Mouse (Mus musculus): Measurements from ENCODE around the gene Tsc22d1. TPM values are rescaled to one million over a fixed set of nuclear protein-coding genes. Genes with fewer than 3 reads are reported as not detected.
A peak's percentile ranks its signal among the peaks of the same experiment; 100 is the strongest.

Tsc22d1 gene
- polyA plus RNA-seq, 1 experiment from 2014 or later, result 674 TPM

- no peaks in the 10 kb centered on the region for H3K27me3 ChIP-seq
- peak overlapping the region; percentile 87 for H3K4me2 ChIP-seq
- H3K9me3 ChIP-seq, result no peaks in the 10 kb centered on the region
- H3K4me3 ChIP-seq, result peak overlapping the region; percentile 74
- peak overlapping the region; percentile 90 for H3K9ac ChIP-seq
- WGBS, result under 1% methylated on average over 67 of the region's 67 CpGs
- H3K4me1 ChIP-seq (replicated peaks), result peaks cover 33% of the 10 kb centered on the region
- H3K27ac ChIP-seq, result peak overlapping the region; percentile 92
- H3K36me3 ChIP-seq, result no peaks in the 10 kb centered on the region
- ATAC-seq (ENCODE audit: low FRiP score), result peak; percentile 81
Measured at GRCm38 (mm10) chr14:76556031-76556851, 141.5 kb downstream of the Tsc22d1 start.

DNA sequence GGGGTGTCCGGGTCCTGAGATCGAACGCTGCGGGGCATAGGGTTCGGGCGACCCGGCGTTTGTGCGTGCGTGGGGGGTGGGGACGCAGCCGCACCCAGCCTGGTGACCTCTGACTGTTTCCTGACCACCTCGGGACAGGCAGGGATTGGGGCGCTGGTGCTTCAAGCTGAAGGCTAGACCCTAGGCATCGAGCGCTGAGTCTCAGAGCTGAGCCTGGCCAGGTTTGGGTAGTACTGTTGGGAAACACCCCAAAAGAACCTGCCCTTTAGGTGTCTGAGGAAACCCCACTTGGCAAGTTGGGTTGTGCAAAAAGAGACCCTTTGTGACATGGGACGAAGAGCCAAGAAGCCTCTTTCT, 142.1 kb downstream of the Tsc22d1 start, which contains the start of gene Serp2:
Serp2 (minus strand) TSS at position 38 of the 357 bp plus-strand sequence.
- Histone ChIP-seq H3K27ac (peak within 1 kb of the TSS; percentile 92), H3K4me2 (peak within 1 kb of the TSS; percentile 87), H3K27me3 (no peaks in the 10 kb centered on the region), H3K9ac (peak within 1 kb of the TSS; percentile 90), H3K36me3 (no peaks in the 10 kb centered on the region), H3K4me3 (peak within 1 kb of the TSS; percentile 74), H3K9me3 (no peaks in the 10 kb centered on the region), H3K4me1 (replicated peaks) (peaks cover 33% of the 10 kb centered on the region)
- ATAC-seq (ENCODE audit: low FRiP score), result peak; percentile 70; the same call in 1 of the 2 replicates
- 9% methylated on average over 17 of the region's 17 CpGs for WGBS

Other genes with a start within 250 kb of the Tsc22d1 start
- gene Serp2, start 141.9 kb downstream of the Tsc22d1 start, polyA plus RNA-seq (2015; fragmentation: Nextera tagmentation; extraction: Ambion mirVana), result 128 and 133 TPM in 2 replicates